Mouse (Mus musculus) lung, embryonic 15.5 days (tissue): ENCODE measurements at regions not wholly inside any gene's neighbourhood (a gene's known extent, or its start where the extent isn't known, plus 50 kb on each side); places are given as distances from the start of the nearest gene placed in this dataset.

Source experiments
- ATAC-seq: fragments of 200-750 bp; cut with Nextera tagmentation; 2 replicates; pipeline ENCODE4 v1.8.0; 2017; ENCODE audit warnings: moderate number of reproducible peaks, borderline replicate concordance; ENCODE audit not compliant: low FRiP score, low TSS enrichment; ENCODE audit errors: extremely low read depth
- H3K27ac ChIP-seq: fragments of 300-500 bp; sonication (generic); 2 replicates; pipeline ENCODE4 v1.5.1; 2015; ENCODE audit warnings: moderate library complexity, mild to moderate bottlenecking, inconsistent platforms
- H3K27me3 ChIP-seq: fragments of 300-500 bp; sonication (generic); 2 replicates; pipeline ENCODE4 v1.6.1; 2015; ENCODE audit warnings: inconsistent platforms
- H3K36me3 ChIP-seq: fragments of 300-500 bp; sonication (generic); 2 replicates; pipeline ENCODE4 v1.6.1; 2015; ENCODE audit warnings: inconsistent platforms
- H3K4me1 ChIP-seq: fragments of 300-500 bp; sonication (generic); 2 replicates; pipeline ENCODE4 v1.6.1; 2015; ENCODE audit warnings: inconsistent platforms
- H3K4me2 ChIP-seq: fragments of 300-500 bp; sonication (generic); 2 replicates; pipeline ENCODE4 v1.6.1; 2015; ENCODE audit warnings: inconsistent platforms, mild to moderate bottlenecking, moderate library complexity
- H3K4me3 ChIP-seq: fragments of 300-500 bp; sonication (generic); 2 replicates; pipeline ENCODE4 v1.5.1; 2015; ENCODE audit warnings: mild to moderate bottlenecking, inconsistent platforms
- H3K9ac ChIP-seq: fragments of 300-500 bp; sonication (generic); 2 replicates; pipeline ENCODE4 v1.6.1; 2015; ENCODE audit warnings: inconsistent platforms
- H3K9me3 ChIP-seq: fragments of 300-500 bp; sonication (generic); 2 replicates; pipeline ENCODE4 v1.6.1; 2016; ENCODE audit warnings: inconsistent platforms
- whole genome bisulfite sequencing: fragments of 180-500 bp; shearing (Covaris S2); methylation state at CpG from one replicate; pipeline ENCODE4 v1.1.7; 2015; 5-methylcytosine and 5-hydroxymethylcytosine counted together

- Histone ChIP-seq H3K4me1 (no peaks in the 10 kb centered on the region), H3K4me2 (no peak overlapping the region), H3K4me3 (no peak overlapping the region), H3K9ac (no peak overlapping the region), H3K27me3 (no peaks in the 10 kb centered on the region), H3K36me3 (no peaks in the 10 kb centered on the region), H3K9me3 (no peaks in the 10 kb centered on the region), H3K27ac (no peak overlapping the region)
- ATAC-seq: 0 out of 2 replicates have a peak, but pooled peaks have one; percentile 49
- 46% methylated on average over 4 of the region's 4 CpGs for WGBS
Observed at GRCm38 (mm10) chr7:111969198-111969887, 54.0 kb upstream of the Usp47 start.

- Histone ChIP-seq H3K9me3 (no peaks in the 10 kb centered on the region), H3K4me1 (no peaks in the 10 kb centered on the region), H3K4me2 (no peak overlapping the region), H3K27ac (no peak overlapping the region), H3K27me3 (no peaks in the 10 kb centered on the region), H3K9ac (no peak overlapping the region), H3K4me3 (no peak overlapping the region), H3K36me3 (no peaks in the 10 kb centered on the region)
- ATAC-seq: no peak
- WGBS: 68% methylated on average over 5 of the region's 5 CpGs
Observed at GRCm38 (mm10) chr7:111968261-111968660, 55.0 kb upstream of the Usp47 start.

- ATAC-seq: no peak
- H3K4me2 ChIP-seq: no peak overlapping the region
- H3K27me3 ChIP-seq: no peaks in the 10 kb centered on the region
- WGBS: 66% methylated on average over 3 of the region's 3 CpGs
- no peaks in the 10 kb centered on the region for H3K36me3 ChIP-seq
- H3K9ac ChIP-seq: no peak overlapping the region
- no peak overlapping the region for H3K4me3 ChIP-seq
- H3K4me1 ChIP-seq: no peaks in the 10 kb centered on the region
- H3K27ac ChIP-seq: no peak overlapping the region
- no peaks in the 10 kb centered on the region for H3K9me3 ChIP-seq
Observed at GRCm38 (mm10) chr7:111966716-111967115, 56.6 kb upstream of the Usp47 start.

GRCm38 (mm10) chr7:111963969-111964368 lies 59.3 kb upstream of the Usp47 start:
- 91% methylated on average over 1 of the region's 1 CpGs for WGBS
- no peak overlapping the region for H3K27ac ChIP-seq
- no peak for ATAC-seq

GRCm38 (mm10) chr7:111959977-111960376 lies 63.3 kb upstream of the Usp47 start:
- no peak overlapping the region for H3K4me2 ChIP-seq
- no peaks in the 10 kb centered on the region for H3K27me3 ChIP-seq
- no peak overlapping the region for H3K9ac ChIP-seq
- no peaks in the 10 kb centered on the region for H3K9me3 ChIP-seq
- ATAC-seq: no peak
- no peak overlapping the region for H3K4me3 ChIP-seq
- H3K27ac ChIP-seq: no peak overlapping the region
- WGBS: 79% methylated on average over 3 of the region's 3 CpGs
- no peaks in the 10 kb centered on the region for H3K36me3 ChIP-seq
- H3K4me1 ChIP-seq: no peaks in the 10 kb centered on the region

More at GRCm38 (mm10) chr7:111963969-111964368, 59.3 kb upstream of the Usp47 start:
- H3K9ac ChIP-seq: no peak overlapping the region
- H3K4me1 ChIP-seq: no peaks in the 10 kb centered on the region
- no peak overlapping the region for H3K4me2 ChIP-seq
- no peaks in the 10 kb centered on the region for H3K9me3 ChIP-seq
- H3K27me3 ChIP-seq: no peaks in the 10 kb centered on the region
- H3K36me3 ChIP-seq: no peaks in the 10 kb centered on the region
- H3K4me3 ChIP-seq: no peak overlapping the region

- H3K36me3 ChIP-seq: no peaks in the 10 kb centered on the region
- no peak overlapping the region for H3K9ac ChIP-seq
- no peak overlapping the region for H3K27ac ChIP-seq
- H3K4me2 ChIP-seq: no peak overlapping the region
- H3K9me3 ChIP-seq: no peaks in the 10 kb centered on the region
- no peak overlapping the region for H3K4me3 ChIP-seq
- no peaks in the 10 kb centered on the region for H3K27me3 ChIP-seq
- 52% methylated on average over 2 of the region's 2 CpGs for WGBS
- ATAC-seq: no peak
- H3K4me1 ChIP-seq: no peaks in the 10 kb centered on the region
Observed at GRCm38 (mm10) chr7:111956671-111957070, 66.6 kb upstream of the Usp47 start.

- Histone ChIP-seq H3K9me3 (no peaks in the 10 kb centered on the region; the same call in 1 of the 2 replicates), H3K9ac (no peak overlapping the region), H3K4me2 (no peak overlapping the region), H3K27ac (no peak overlapping the region), H3K4me1 (no peaks in the 10 kb centered on the region), H3K27me3 (no peaks in the 10 kb centered on the region), H3K4me3 (no peak overlapping the region), H3K36me3 (no peaks in the 10 kb centered on the region)
- ATAC-seq: no peak
- WGBS: 87% methylated on average over 4 of the region's 4 CpGs
Observed at GRCm38 (mm10) chr7:111939631-111940030, 83.7 kb upstream of the Usp47 start.

GRCm38 (mm10) chr7:111937547-111937946 lies 85.8 kb upstream of the Usp47 start:
- Histone ChIP-seq H3K4me1 (no peaks in the 10 kb centered on the region), H3K4me2 (no peak overlapping the region), H3K36me3 (no peaks in the 10 kb centered on the region), H3K27me3 (no peaks in the 10 kb centered on the region), H3K27ac (no peak overlapping the region), H3K9ac (no peak overlapping the region), H3K4me3 (no peak overlapping the region), H3K9me3 (no peaks in the 10 kb centered on the region; the same call in 1 of the 2 replicates)
- WGBS: 64% methylated on average over 3 of the region's 3 CpGs
- no peak for ATAC-seq

GRCm38 (mm10) chr7:111937102-111937501 lies 86.2 kb upstream of the Usp47 start:
- no peak overlapping the region for H3K9ac ChIP-seq
- H3K9me3 ChIP-seq: no peaks in the 10 kb centered on the region; the same call in 1 of the 2 replicates
- H3K36me3 ChIP-seq: no peaks in the 10 kb centered on the region
- H3K4me3 ChIP-seq: no peak overlapping the region
- H3K27me3 ChIP-seq: no peaks in the 10 kb centered on the region
- no peak for ATAC-seq
- no peak overlapping the region for H3K4me2 ChIP-seq
- 68% methylated on average over 2 of the region's 2 CpGs for WGBS
- H3K27ac ChIP-seq: no peak overlapping the region
- no peaks in the 10 kb centered on the region for H3K4me1 ChIP-seq

- H3K36me3 ChIP-seq: no peaks in the 10 kb centered on the region
- no peak overlapping the region for H3K4me3 ChIP-seq
- H3K4me2 ChIP-seq: no peak overlapping the region
- no peaks in the 10 kb centered on the region; the same call in 1 of the 2 replicates for H3K9me3 ChIP-seq
- 80% methylated on average over 2 of the region's 2 CpGs for WGBS
- ATAC-seq: no peak
- no peak overlapping the region for H3K9ac ChIP-seq
- no peak overlapping the region for H3K27ac ChIP-seq
- H3K27me3 ChIP-seq: no peaks in the 10 kb centered on the region
- no peaks in the 10 kb centered on the region for H3K4me1 ChIP-seq
Observed at GRCm38 (mm10) chr7:111932725-111933124, 90.6 kb upstream of the Usp47 start.

- 83% methylated on average over 1 of the region's 1 CpGs for WGBS
- no peak overlapping the region for H3K9ac ChIP-seq
- no peak overlapping the region for H3K4me2 ChIP-seq
- H3K4me1 ChIP-seq: no peaks in the 10 kb centered on the region
- H3K9me3 ChIP-seq: no peaks in the 10 kb centered on the region
- H3K4me3 ChIP-seq: no peak overlapping the region
- H3K36me3 ChIP-seq: no peaks in the 10 kb centered on the region
- no peak overlapping the region for H3K27ac ChIP-seq
- no peak for ATAC-seq
- no peaks in the 10 kb centered on the region for H3K27me3 ChIP-seq
Observed at GRCm38 (mm10) chr7:111919961-111920360, 103.3 kb upstream of the Usp47 start.

GRCm38 (mm10) chr7:111903741-111904231 lies 119.5 kb upstream of the Usp47 start:
- H3K4me1 ChIP-seq: no peaks in the 10 kb centered on the region
- no peak overlapping the region for H3K4me2 ChIP-seq
- WGBS: 52% methylated on average over 7 of the region's 7 CpGs

More at GRCm38 (mm10) chr7:111903741-111904231, 119.5 kb upstream of the Usp47 start:
- ATAC-seq: no peak
- Histone ChIP-seq H3K4me3 (no peak overlapping the region), H3K9me3 (no peaks in the 10 kb centered on the region), H3K27ac (no peak overlapping the region), H3K9ac (no peak overlapping the region), H3K36me3 (no peaks in the 10 kb centered on the region), H3K27me3 (no peaks in the 10 kb centered on the region)
